Mouse (Mus musculus) hindlimb bud, embryonic 11.5 days (tissue): ENCODE data around the gene Maml3.

ENCODE experiments used
- DNase-seq: peaks from one replicate; pipeline ENCODE4 v3.0.0-alpha.2; 2012; ENCODE audit warnings: low read depth, low spot score; ENCODE audit errors: extremely low spot score

Maml3 gene

DNA sequence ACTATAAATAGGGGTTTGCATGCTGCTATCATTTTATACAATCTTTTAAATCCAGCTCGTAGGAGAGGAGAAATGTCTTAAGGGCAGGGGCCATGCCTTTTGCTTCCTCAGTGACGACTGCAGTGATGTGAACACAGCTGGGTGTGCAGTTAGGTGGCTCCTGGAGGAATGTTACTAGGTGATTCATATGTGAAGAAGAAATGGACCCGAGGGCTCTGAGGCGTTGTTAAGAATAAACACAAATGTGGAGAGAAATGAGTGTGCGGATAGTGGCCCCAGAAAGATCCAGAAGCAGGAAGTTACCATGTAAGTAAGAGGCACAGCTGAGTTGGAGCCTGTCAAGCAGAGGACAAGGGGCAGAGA lies 265.5 kb downstream of the Maml3 start:
- DNase-seq = no peak

DNA sequence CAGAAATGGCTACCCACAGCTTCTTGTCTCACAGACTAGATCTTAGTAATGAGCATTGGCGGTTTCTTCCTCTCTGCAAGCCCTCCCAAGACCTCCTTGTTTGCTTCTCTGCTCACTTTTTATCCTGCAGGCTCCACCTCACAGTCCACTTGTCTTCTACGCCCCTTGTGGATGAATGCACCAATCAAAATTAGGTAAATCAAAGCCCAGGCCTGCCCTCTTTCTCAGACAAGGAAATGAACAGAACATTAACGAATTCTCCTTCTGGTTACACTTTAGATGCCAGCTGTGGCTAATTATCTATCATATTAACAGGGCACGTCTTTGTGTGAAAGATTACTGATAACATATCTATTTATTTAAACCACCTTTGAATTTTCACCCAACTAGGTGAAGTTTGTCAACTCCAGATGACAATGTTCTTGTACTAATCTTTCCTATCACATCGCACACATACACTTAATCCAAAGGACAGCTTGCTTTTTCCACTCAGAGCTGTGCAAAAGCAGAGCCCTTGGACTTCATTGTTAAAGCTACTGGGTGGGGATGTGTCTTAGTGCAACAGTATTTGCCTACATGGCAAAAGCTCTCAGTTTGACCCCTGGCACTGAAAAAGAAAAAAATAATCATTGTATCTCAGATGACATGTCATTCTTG lies 266.1 kb downstream of the Maml3 start:
- no peak for DNase-seq

DNA sequence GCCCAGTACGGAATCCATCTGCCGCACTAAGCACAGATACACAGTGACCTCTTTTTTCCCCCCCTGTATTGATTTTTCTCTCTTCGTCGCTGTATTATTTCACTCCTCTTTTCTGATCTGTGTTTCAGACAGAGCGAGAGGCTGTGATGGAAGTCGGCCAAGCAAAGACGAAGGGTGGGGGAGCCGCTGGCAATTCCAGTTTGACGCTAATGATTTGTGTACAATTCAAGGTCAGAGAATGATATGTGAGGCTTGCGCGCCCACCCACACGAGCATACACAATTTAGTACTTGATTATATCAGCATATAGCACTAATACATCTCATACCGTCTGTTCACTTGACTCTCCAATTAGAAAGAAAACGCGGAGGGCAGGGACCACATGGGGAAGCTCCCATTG lies 271.9 kb downstream of the Maml3 start:
- DNase-seq = no peak

DNA sequence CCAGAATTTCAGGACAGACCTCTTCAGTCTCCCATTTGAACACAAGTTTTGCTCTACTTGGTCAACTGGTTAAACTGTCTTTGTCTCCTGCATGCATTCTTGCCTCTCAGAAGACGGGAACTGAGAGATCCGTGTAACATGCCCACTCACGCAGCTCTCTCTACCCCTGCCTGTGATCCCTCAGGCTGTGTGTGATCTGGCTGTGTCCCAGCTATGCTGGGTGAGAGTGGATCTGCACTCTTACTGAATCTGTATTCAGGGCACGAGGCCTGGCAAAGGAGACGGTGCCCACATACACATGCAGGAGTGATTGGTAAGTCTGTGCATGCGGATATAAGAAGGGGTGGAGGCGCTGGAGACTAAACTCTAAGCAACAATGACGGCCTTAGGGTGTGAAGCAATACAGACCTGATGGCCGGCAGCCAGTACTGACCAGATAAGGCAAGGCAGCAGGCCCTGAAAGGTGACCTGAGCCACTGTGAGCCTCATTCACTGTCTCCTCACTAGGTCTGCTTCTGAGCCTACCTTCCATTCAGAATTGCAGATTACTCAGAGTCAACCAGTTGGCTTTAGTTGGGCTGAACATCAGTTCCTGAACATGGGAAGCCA lies 274.0 kb downstream of the Maml3 start:
- no peak for DNase-seq

DNA sequence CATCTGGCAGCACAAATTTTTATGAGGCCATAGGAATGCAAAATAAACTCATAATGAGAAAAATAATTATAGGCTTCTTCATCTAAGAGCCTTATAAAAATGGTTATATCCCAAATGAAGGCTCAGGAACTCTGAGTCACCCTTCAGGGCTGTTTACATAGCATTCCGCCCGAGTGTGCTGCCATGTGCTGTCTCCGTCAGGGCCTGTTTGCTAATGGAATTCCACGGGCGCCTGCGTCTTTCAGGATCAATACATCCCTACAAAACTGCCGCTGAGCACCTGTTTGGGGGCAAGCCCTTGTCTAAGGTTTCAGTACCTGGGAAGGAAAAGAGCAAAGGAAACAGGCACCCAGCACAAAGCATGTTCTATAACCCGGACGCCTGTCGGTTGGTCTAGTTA lies 279.3 kb downstream of the Maml3 start:
- DNase-seq = no peak

DNA sequence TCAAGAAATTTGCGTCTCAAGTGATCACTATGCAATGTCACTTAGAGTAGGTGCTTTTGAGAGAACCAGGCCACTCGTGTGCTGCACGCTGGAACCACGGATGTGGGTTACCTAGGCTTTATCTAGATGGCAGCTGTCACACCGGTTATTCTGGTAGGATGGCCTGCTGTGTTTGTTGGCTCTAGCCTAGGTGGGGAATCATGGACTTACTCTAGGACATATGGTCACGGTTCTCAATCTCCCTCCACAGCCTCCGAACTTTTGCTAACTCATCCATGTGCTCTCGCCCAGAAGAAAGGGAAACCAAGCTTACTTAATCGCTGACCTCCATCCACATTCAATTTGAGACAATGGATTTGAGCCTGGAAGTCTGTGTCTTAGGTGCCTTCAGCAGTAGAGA lies 280.4 kb downstream of the Maml3 start:
- no peak for DNase-seq

DNA sequence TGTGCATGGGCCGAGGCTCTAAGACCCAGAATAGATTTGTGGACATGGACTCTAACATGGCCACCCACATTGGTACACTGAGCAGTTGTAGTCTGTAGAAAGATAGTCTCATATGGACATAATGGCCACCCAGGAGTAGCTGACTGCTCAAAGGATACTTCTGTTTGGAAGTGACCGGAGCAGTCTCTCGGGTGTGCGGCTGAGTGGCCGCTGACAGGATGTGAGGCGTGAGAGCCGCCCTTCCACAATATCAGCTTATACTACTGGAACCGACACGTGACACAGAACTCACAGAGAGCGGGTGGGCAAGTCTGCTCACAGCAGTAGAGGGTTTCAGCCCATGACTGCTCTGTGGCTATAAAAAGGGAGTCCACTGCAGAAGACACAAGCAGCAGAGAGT lies 283.3 kb downstream of the Maml3 start:
- DNase-seq = no peak

DNA sequence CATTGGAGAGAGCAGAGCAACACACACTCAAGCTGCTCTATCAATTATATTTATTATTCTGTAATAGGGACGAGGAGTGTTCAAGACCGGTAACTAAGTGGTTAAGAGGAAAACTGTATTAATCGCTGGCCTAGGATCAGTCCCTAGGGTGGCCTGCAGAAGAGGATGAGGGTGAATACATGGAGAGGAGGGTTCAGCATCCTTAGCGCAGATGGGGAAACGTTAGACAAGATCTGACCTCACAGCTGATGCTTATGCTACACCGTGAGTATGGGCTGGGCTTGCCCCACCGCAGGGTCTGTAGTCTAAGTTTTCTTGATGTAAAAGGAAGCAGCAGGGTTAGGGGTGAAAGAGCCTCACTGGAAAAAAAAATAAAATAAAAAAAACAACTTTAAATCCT lies 285.8 kb downstream of the Maml3 start:
- DNase-seq = no peak

DNA sequence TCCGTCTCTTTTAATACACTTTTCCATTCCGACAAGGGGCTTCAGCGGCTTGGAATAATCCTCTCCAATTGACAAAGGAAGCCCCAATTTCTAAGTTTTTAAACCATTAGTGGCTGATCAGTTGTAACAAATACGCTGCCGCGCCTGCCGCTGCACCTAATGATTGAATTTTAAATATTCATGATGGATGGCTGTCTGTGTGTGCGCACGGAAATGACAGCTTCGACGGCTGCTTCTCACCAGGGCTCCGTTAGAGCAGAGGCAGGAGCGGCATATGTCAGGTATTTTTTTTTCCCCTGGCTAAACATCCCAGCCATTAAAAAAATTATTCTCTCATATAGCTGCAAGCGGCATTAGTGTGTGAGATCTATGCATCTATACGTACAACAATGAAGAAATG lies 287.0 kb downstream of the Maml3 start:
- no peak for DNase-seq

DNA sequence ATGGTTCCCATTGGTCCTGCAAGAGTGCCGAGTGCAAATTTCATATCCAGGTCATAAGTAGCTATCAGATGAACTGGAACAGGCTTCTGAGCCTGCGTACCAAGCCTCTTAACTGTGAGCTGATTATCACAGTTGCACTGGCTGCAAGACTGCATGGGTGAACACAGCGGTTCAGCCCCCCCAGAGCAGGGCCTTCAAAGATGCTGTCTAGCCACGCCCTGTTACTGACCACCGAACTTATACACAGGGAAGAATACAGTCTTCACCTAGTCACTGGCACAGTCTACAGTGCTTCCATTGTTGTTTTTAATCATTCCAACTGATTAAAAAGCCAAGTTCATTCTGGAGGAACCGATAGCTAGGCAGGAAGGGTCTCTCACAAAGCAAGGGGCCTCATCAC lies 287.5 kb downstream of the Maml3 start:
- DNase-seq = no peak

DNA sequence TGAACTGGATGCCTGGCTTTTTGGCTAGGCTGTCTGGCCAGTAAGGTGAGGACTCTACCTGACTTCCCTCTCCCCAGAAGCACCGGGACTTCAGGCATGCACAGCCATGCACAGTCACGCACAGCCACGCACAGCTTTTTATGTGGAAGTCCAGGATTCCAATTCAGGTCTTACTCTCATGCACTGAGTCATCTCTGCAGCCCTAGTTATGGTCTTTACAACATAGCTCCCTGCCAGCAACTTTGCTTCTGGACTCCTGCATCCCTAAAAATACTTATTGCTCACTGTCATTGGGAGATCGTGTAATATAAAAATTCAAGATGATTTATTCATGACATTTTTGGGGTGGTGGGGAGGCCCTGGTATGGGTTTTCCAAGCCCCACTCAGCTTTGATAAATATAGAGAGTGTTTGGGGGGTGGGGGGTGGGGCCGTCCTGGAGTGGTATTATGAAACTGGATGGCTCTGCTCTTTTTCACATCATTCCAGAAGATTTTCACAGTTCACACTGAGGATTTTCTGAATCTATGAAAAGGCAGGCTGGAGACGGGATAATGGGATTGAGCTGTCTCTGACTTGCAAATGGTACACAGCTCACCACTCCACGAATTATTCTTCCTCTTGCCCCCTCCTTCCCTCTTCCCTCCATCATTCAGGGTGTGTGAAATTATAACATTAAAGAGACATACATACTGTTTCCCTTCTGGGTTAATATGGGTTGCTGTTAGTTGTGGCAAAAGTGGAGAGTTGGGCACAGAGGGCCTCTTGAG lies 288.2 kb downstream of the Maml3 start:
- DNase-seq = no peak

DNA sequence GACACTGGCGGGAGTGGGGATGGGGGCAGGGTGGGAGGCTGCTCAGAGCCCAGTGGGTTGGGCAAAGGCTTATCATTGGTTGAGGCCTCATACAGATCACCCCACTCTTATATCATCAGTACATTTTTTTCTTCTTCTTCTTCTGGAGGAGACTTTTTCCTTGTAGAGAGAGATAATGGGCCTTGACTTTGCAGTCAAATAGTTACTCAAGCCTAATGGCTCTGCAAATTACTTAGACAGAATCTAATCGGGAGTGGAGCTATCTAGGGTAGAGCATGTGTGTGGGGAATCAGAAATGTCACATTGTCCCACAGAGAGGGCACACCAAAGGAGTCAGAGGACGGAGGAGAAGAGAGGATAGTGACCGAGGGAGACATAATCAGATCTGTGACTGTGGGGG lies 290.8 kb downstream of the Maml3 start:
- DNase-seq = no peak

DNA sequence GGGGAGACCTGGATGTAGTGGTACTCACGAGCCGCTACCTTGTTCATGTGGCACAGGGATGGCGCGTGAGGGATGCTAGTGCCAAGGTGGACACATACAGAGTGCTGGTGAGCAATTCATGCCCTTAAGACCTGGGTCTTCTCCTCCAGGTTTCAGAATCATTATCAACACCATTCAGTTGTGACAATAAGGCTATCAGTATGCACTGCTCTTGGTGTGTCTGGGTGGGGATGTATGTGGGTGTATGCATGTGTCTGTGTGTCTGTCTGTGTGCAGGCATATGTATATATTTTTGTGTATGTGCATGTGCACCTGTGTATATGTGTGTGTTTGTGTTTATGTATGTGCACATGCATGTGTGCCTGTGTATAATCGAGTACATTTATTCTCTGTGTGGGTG lies 291.7 kb downstream of the Maml3 start:
- DNase-seq = no peak

DNA sequence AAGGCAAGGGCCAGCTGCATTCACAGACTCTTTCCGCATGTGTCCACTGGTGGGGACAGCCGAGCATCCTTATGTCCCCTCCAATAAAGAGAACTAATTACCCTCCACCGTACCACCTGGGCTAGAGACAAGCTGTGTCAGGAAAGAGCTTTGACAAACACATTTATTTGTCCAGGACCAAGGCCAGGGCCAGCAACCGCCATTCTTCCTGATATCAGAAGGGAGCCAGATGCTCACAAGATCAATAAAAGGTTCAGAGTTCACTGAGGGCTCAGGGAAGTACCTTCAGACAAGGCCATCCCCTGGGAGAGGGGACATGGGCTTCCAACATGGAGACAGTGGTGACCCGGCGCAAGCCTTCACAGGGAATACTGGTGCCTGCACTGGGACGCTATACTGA lies 294.1 kb downstream of the Maml3 start:
- DNase-seq = no peak

DNA sequence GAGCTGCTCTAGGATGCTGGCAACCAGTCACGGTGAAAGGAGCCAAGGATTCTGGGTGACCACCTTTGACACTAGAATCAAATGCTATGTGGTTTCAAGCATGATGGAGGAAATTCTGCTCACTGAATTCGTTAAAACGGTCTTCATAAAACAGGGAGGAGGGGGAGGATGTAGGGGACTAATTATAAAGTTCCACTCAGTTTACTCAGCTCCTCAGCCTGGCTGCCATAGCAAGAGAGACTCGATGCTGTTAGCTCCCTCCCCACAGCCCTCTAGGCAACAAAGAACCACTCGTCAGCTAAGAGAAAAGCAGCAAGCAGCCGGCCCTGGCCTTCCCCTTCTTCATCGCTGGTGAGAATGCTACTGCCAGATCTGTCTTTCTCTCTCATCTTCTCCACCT lies 295.1 kb downstream of the Maml3 start:
- DNase-seq = no peak

DNA sequence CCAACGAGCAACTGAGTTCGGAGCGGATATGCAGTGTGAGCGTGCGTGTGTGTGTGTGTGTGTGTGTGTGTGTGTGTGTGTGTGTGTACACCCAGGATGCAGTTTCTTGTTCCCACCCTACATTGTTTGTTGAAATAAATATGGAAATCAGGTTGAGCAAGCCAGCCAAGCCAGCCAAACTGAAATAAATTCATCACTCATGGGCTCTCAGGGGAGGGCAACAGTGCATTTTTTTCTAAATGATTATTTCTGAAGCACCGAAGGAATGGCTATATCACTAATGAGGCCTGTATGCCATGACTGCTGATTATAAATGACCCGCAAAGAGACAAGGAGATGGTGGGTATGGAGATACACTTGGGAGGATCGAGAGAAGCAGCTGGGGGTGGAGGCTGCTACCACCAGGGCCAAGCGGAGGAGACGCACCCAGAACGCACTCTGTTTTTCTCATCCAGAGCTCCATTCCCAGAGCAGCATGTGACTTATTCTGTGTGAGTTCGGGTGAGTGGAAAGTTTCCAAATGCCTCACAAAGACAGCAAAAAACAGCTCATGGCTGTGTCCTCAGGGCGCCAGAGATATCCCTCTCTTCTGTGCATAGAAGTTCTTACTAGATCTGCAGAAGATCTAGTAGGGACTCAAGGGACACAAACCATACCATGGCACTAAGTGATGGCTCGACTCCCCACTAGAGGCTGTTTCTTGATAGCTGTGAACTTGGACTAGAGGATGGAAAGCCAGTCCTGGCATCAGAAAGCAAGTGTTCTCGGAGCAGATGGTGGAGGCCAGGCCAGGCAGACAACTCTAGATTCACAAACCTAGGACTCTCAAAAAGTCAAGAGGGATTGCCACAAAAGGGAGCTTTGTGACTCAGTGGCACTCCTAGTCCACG lies 296.6 kb downstream of the Maml3 start:
- DNase-seq = no peak

DNA sequence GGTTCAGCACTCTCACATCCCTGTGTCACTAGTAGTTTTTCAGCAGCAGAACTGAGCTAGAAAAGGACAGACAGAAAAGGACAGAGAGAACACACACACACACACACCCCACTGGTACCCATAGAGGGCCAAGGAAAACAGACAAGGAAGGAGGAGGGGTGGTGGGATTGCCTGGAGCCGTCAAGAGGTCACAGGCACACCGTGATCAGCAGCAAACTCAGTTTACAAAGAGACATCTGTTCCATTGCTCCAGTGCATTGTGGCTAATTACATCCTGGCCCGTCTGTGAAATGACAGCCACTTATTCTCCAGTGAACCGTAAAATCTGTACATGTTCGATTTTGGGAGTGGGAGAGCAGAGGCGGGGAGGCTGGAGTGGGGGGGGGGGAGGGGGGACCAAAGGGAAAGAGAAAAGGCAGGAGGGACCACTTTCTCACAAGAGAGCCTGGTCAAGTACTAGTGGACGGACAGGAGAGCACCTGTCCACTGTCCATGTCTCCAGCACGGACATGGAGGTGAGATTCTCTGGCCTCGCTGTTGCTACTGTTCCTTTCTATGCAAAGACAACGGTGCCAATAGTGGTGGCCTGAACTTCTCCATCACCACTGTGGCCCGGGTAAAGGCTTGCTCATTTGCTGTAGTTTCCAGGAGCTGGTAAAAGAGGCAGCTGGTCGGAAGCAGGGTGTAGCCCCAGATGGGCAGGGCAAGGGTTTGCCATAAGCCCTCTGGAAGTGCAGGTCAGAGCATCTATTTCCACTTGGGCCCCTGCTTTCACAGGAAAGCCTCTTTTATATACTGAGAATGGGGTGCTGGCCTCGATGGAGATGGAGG lies 299.2 kb downstream of the Maml3 start:
- no peak for DNase-seq

DNA sequence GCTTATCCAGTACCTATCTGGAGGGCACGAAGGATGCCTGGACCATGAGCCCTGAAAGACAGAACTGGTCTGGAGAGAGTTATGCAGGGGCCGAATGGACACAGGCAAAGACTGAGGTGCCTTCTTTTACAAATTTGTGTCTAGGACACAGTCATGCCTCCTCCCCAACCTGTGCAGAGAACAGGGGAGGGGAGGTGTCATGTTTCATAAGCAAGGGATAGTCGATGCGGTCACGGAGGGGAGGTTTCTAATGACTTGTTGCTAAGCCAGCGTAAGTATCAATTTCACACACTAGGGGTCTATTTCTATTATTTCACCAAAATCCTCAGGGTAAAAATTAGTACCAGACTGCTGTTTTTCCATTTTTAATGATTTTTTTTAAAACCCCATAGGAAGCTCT lies 301.0 kb downstream of the Maml3 start:
- DNase-seq = no peak

DNA sequence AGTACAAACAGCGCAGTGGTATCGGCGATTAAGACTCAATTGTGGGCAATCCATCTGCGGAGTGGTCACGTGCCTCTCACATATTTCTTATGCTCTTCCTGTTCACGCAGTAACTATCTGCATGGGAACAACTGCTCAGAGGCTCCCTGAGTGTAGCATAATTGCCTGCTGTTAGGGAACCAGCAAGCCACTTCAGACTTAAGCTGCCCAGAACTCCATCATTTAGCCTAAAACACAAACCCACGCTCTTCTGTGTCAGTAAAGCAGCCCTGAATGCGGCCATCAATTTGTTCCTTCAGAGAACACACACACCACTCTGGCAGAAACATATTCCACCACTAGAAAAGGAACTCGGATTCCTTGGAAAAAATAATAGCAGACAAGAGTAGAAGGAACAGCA lies 305.2 kb downstream of the Maml3 start:
- no peak for DNase-seq

DNA sequence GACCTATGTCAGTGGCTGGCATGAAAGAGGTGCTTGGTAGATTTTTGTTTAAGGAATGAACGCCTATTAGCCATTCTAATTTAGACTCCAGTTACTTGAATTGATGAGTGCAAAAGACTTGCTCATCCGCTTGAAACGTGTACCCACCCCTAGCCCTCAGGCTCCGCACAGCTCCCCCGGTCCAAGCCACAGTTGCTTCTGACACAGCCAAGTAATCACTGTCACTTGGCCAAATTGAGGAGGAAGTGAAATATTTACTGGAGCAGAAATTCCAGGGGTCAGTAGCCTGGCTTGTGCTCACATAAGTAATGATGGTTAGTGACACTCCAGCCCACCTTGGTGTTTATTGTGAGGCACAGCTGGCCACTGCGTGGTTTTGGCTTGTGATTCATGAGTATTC lies 308.0 kb downstream of the Maml3 start:
- no peak for DNase-seq
